Mouse (Mus musculus) limb, embryonic 13.5 days (tissue): ENCODE results near the gene Gsta2. TPM values are rescaled to one million over a fixed set of nuclear protein-coding genes. Genes with fewer than 3 reads are reported as not detected.
"Not testable (repeated sequence)": the region's sequence is repeated elsewhere in the genome, so short reads cannot be mapped to it uniquely, and the experiment has no call there.

Source experiments
- ATAC-seq: fragments of 200-750 bp; cut with Nextera tagmentation; 2 replicates; pipeline ENCODE4 v1.8.0; 2017; ENCODE audit warnings: low read depth, moderate number of reproducible peaks, moderate TSS enrichment; ENCODE audit not compliant: low FRiP score
- H3K27ac ChIP-seq: fragments of 300-500 bp; sonication (generic); 2 replicates; pipeline ENCODE4 v1.5.1; 2015; ENCODE audit warnings: inconsistent platforms, mild to moderate bottlenecking, moderate library complexity
- H3K27me3 ChIP-seq: fragments of 300-500 bp; sonication (generic); 2 replicates; pipeline ENCODE4 v1.6.1; 2015; ENCODE audit warnings: mild to moderate bottlenecking, inconsistent platforms
- H3K36me3 ChIP-seq: fragments of 300-500 bp; sonication (generic); 2 replicates; pipeline ENCODE4 v1.6.1; 2015; ENCODE audit warnings: inconsistent platforms, mild to moderate bottlenecking, moderate library complexity
- H3K4me1 ChIP-seq: fragments of 300-500 bp; sonication (generic); 2 replicates; pipeline ENCODE4 v1.6.1; 2015; ENCODE audit warnings: inconsistent platforms
- H3K4me2 ChIP-seq: fragments of 300-500 bp; sonication (generic); replicated peaks from 2 replicates; pipeline ENCODE4 v1.6.1; 2015; ENCODE audit warnings: inconsistent platforms, mild to moderate bottlenecking, moderate library complexity
- H3K4me3 ChIP-seq: fragments of 300-500 bp; sonication (generic); 2 replicates; pipeline ENCODE4 v1.5.1; 2015; ENCODE audit warnings: moderate library complexity, mild to moderate bottlenecking, inconsistent platforms
- H3K9ac ChIP-seq: fragments of 300-500 bp; sonication (generic); 2 replicates; pipeline ENCODE4 v1.6.1; 2015; ENCODE audit warnings: mild to moderate bottlenecking, inconsistent platforms
- H3K9me3 ChIP-seq: fragments of 300-500 bp; sonication (generic); 2 replicates; pipeline ENCODE4 v1.6.1; 2016; ENCODE audit warnings: inconsistent platforms
- WGBS: fragments of 180-500 bp; shearing (Covaris S2); methylation state at CpG from one replicate; pipeline ENCODE4 v1.1.7; 2015; 5-methylcytosine and 5-hydroxymethylcytosine counted together
- polyA plus RNA-seq: library from polyadenylated mRNA; unstranded; fragments of >200 nt; fragmentation: Nextera tagmentation; extraction: Ambion mirVana; gene quantifications from 2 replicates; pipeline ENCODE4 v1.2.1, GENCODE M21; 2015

Gene Gsta2
- polyA plus RNA-seq, 1 experiment from 2014 or later, result 0.46 TPM

DNA sequence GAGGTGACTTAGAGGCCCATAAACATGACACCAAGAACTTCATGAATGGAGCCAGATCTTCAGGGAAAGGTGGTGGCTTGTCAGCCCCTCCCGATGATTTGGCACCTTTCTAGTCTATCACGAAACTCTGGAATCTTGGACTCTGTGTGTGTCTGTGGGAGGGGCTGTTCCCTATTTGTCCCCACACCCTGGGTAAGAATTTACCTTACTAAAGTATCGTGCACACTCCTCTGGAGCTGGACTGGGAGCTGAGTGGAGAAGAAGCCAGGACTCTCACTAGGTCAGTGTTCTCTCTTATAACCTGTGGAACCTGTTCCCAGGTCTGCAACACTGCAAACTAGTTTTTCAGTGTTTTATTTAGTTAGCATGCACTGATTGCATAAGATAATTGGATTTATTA, 65.9 kb downstream of the Gsta2 start, which contains the start of gene Gm10639:
Gene Gm10639 (plus strand): TSS at position 201 of the 400 bp plus-strand sequence.
- not testable (repeated sequence) for H3K4me1 ChIP-seq, H3K9me3 ChIP-seq, H3K27me3 ChIP-seq, H3K4me3 ChIP-seq, H3K27ac ChIP-seq, H3K9ac ChIP-seq, H3K4me2 ChIP-seq, H3K36me3 ChIP-seq, ATAC-seq
- WGBS, result 83% methylated on average over 3 of the region's 3 CpGs

- not testable (repeated sequence) for H3K4me2 ChIP-seq, H3K9ac ChIP-seq, H3K9me3 ChIP-seq, ATAC-seq, H3K27ac ChIP-seq, H3K4me3 ChIP-seq, H3K4me1 ChIP-seq, H3K27me3 ChIP-seq, H3K36me3 ChIP-seq
- 78% methylated on average over 1 of the region's 1 CpGs for WGBS
Measured at GRCm38 (mm10) chr9:78289063-78289462, 66.5 kb downstream of the Gsta2 start.

- H3K27ac ChIP-seq, H3K4me1 ChIP-seq, H3K4me3 ChIP-seq, H3K4me2 ChIP-seq, H3K9me3 ChIP-seq, ATAC-seq, H3K36me3 ChIP-seq, H3K27me3 ChIP-seq, H3K9ac ChIP-seq: not testable (repeated sequence)
- 83% methylated on average over 4 of the region's 4 CpGs for WGBS
Measured at GRCm38 (mm10) chr9:78282002-78282711, 73.4 kb downstream of the Gsta2 start.

Other genes starting within 250 kb of the Gsta2 start
- gene Fbxo9, start 246.7 kb downstream of the Gsta2 start, polyA plus RNA-seq, result 36.8 and 39.4 TPM in 2 replicates
- gene Ick, start 246.6 kb downstream of the Gsta2 start, polyA plus RNA-seq, result 32.1 and 33.9 TPM in 2 replicates
- gene Gsta4, start 173.0 kb downstream of the Gsta2 start, polyA plus RNA-seq, result 105 and 113 TPM in 2 replicates
- not detected in 2 replicates for gene Gsta1, start 125.1 kb downstream of the Gsta2 start, polyA plus RNA-seq
- gene Gm3776, start 98.7 kb downstream of the Gsta2 start, polyA plus RNA-seq, result not detected in 2 replicates
- not detected in 2 replicates for gene Gm10639, start 65.9 kb downstream of the Gsta2 start, polyA plus RNA-seq
- not detected in 2 replicates for gene Omt2a, start 41.0 kb downstream of the Gsta2 start, polyA plus RNA-seq
- gene Omt2b, start 28.2 kb downstream of the Gsta2 start, polyA plus RNA-seq, result not detected in 2 replicates
- 0.33 and 0.50 TPM in 2 replicates for gene Dppa5a, start 12.4 kb upstream of the Gsta2 start, polyA plus RNA-seq
- gene Ooep, start 22.9 kb upstream of the Gsta2 start, polyA plus RNA-seq, result 3.8 TPM in 2 replicates
- 0.40 and 0.46 TPM in 2 replicates for gene Ddx43, start 40.0 kb upstream of the Gsta2 start, polyA plus RNA-seq
- 2.5 and 2.6 TPM in 2 replicates for gene Cgas, start 87.4 kb upstream of the Gsta2 start, polyA plus RNA-seq
- 21.1 and 23.6 TPM in 2 replicates for gene Mto1, start 92.4 kb upstream of the Gsta2 start, polyA plus RNA-seq
- gene Gm17324, start 93.0 kb upstream of the Gsta2 start, polyA plus RNA-seq, result 0.27 and 0.28 TPM in 2 replicates
- gene Eef1a1, start 133.4 kb upstream of the Gsta2 start, polyA plus RNA-seq, result 5,052 and 5,054 TPM in 2 replicates
- 17.5 and 20.3 TPM in 2 replicates for gene Slc17a5, start 232.3 kb upstream of the Gsta2 start, polyA plus RNA-seq